Mouse (Mus musculus): ENCODE measurements around the gene Coro2b. TPM values are rescaled to one million over a fixed set of nuclear protein-coding genes. Genes with fewer than 3 reads are reported as not detected.

Gene Coro2b
- polyA plus RNA-seq, 1 experiment from 2014 or later = 29.0 TPM

DNA sequence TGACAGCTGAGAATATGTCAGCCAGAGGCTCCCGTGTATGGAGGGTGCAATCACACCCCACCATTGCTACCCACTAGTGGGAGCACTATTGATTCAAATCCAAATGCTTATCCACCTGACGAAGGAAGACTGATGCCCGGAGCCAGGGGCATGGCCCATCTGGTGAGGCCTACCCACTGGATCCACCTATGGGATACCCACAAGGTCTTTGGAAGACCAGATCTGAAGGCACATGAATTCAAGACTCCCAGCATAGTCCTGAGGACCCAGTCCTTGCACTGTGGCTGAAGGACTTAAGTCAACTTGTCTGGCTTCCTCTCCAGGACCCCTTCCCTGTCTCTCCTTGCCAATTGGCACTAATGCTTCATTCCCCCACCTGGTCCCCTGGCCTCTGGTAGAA lies 54.1 kb downstream of the Coro2b start:
- WGBS = 83% methylated on average over 3 of the region's 3 CpGs
- Histone ChIP-seq H3K4me3 (ENCODE audit: low read depth, low read length) (no peak overlapping the region), H3K9ac (ENCODE audit: low read length) (no peak overlapping the region), H3K27me3 (replicated peaks; ENCODE audit: control insufficient read depth, insufficient read depth, low read length) (no peaks in the 10 kb centered on the region), H3K4me1 (ENCODE audit: control insufficient read depth, insufficient read depth, low read length) (peaks cover 34% of the 10 kb centered on the region), H3K4me2 (ENCODE audit: low read length) (no peak overlapping the region), H3K36me3 (ENCODE audit: control insufficient read depth, insufficient read depth, low read length) (peaks cover 5% of the 10 kb centered on the region; the same call in 1 of the 2 replicates), H3K9me3 (replicated peaks; ENCODE audit: control insufficient read depth, low read length) (no peaks in the 10 kb centered on the region), H3K27ac (ENCODE audit: low read depth, low read length) (no peak overlapping the region; the same call in 1 of the 2 replicates)
- no peak for ATAC-seq
- no peak for DNase-seq (ENCODE audit: low spot score)

DNA sequence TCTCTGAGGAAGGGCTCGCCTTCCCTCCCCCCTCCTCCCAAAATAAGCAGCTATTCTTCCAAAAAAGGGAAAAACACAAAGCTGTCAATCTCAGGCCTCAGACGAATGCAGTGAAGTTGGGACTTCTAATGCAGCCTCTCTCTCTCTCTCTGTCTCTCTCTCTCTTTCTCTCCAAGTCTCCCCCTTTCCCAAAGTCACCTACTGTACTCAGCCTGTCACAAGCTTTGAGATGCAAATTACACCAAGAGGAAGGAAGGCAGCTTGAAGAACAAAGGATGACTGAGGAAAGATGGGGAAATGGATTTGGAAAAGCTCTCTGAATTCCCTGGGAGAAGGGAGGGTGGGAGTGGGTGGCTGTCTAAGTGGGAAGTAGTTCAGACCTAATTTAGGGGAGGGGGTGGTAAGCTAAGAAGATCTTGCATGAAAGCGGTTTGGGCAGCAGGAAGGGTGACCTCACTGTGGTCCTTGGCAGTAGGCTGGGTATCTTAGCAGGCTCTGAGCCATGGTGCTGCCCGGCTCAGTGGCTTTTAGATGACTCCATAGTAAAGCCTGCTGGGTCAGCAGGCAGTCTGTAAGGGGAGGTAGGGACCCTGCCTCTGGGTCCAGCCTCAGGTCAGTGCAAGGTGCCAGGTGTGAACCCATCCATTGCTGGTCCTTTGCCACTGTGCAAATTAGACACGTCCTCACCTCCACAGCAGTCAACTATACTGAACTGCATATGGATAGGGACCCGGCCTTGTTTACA lies 55.8 kb downstream of the Coro2b start:
- H3K36me3 ChIP-seq (ENCODE audit: control insufficient read depth, insufficient read depth, low read length) = no peaks in the 10 kb centered on the region
- peak overlapping the region; percentile 89 for H3K27ac ChIP-seq (ENCODE audit: low read depth, low read length)
- peak overlapping the region; percentile 37 for H3K9ac ChIP-seq (ENCODE audit: low read length)
- H3K4me1 ChIP-seq (ENCODE audit: control insufficient read depth, insufficient read depth, low read length) = peaks cover 44% of the 10 kb centered on the region
- no peak overlapping the region for H3K4me2 ChIP-seq (ENCODE audit: low read length)
- ATAC-seq (peak; percentile 35), DNase-seq (ENCODE audit: low spot score) (peak; percentile 67)
- no peaks in the 10 kb centered on the region for H3K27me3 ChIP-seq (replicated peaks; ENCODE audit: control insufficient read depth, insufficient read depth, low read length)
- WGBS = 37% methylated on average over 6 of the region's 6 CpGs
- H3K9me3 ChIP-seq (replicated peaks; ENCODE audit: control insufficient read depth, low read length) = no peaks in the 10 kb centered on the region
- no peak overlapping the region for H3K4me3 ChIP-seq (ENCODE audit: low read depth, low read length)

DNA sequence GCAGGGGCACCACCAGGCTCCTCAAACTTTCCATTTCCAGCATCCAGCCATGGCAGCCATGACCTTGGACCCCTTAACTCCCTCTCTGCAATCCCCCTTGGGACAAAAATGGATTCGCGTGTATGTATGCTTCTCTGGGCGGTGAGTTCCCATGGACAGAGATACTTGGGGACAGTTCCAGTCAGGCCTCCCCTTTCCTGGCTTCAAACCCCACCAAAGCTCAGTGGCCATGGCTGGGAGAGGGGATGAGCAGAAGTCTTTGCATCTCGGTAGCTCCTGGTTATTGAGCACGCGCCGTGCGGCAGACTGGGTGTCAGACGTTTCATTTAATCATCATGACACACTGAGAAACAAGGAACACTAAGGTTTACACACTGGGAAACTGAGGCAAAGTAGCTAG lies 56.7 kb downstream of the Coro2b start:
- peaks cover 44% of the 10 kb centered on the region for H3K4me1 ChIP-seq (ENCODE audit: control insufficient read depth, insufficient read depth, low read length)
- ATAC-seq (no peak), DNase-seq (ENCODE audit: low spot score) (no peak)
- no peaks in the 10 kb centered on the region for H3K36me3 ChIP-seq (ENCODE audit: control insufficient read depth, insufficient read depth, low read length)
- WGBS = 84% methylated on average over 9 of the region's 9 CpGs
- H3K27me3 ChIP-seq (replicated peaks; ENCODE audit: control insufficient read depth, insufficient read depth, low read length) = no peaks in the 10 kb centered on the region
- H3K9ac ChIP-seq (ENCODE audit: low read length) = no peak overlapping the region
- no peak overlapping the region for H3K4me3 ChIP-seq (ENCODE audit: low read depth, low read length)
- H3K4me2 ChIP-seq (ENCODE audit: low read length) = no peak overlapping the region
- H3K27ac ChIP-seq (ENCODE audit: low read depth, low read length) = peak overlapping the region; percentile 89
- no peaks in the 10 kb centered on the region for H3K9me3 ChIP-seq (replicated peaks; ENCODE audit: control insufficient read depth, low read length)

DNA sequence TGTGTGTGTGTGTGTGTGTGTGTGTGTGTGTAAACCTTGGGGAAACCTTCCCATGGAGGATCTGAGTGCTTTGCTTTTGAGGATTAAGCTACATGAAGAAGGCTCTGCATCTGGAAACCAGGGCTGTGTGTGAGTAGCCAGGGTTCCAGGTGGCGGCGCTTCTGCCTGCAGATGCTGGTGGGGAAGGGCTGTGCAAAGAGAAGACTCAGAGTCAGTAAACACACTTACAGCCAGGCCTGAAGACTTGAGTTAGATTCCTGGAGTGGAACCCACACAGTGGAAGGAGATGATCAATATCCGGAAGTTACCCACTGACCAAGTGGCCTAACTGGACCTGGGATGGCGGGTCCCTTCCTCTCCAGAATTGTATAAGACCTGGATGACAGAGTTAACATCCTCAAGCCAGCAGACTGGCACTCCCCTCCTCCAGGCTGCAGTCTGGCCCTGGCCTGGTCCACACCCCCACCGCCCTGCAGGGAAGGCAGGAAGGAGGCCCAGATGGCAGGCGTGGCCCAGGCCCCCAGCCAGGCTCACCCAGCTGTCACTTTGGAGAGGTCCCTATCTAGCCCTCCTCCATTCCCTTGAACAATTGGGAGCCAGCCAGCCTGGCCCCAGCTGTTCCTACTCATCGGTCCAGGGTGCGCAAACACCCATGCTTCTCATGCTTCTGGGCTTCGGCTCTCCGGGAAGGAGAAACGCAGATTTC lies 59.9 kb downstream of the Coro2b start:
- WGBS = 55% methylated on average over 11 of the region's 11 CpGs
- H3K9ac ChIP-seq (ENCODE audit: low read length) = no peak overlapping the region
- DNase-seq (ENCODE audit: low spot score) = peak; percentile 85

DNA sequence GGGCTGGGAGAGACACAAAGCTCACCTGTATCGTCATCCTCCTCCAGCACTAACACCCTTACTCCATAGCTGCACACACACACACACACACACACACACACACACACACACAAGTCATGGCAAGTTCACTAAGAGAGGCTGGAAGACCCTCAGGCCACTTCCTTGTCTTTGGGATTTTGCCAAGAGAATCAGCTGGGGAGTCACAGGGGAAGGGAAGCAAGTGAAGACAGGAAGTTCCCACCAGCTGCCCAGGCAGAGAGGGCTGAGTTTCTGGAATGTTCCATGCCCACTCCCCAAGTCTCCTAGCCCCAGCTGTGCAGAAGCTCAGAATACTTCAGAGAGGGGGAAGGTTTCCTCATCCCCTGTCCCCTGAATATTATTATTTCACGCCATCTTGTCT lies 62.6 kb downstream of the Coro2b start:
- Histone ChIP-seq H3K4me2 (ENCODE audit: low read length) (no peak overlapping the region), H3K4me1 (ENCODE audit: control insufficient read depth, insufficient read depth, low read length) (peaks cover 20% of the 10 kb centered on the region), H3K27ac (ENCODE audit: low read depth, low read length) (no peak overlapping the region), H3K9ac (ENCODE audit: low read length) (no peak overlapping the region), H3K27me3 (replicated peaks; ENCODE audit: control insufficient read depth, insufficient read depth, low read length) (no peaks in the 10 kb centered on the region), H3K9me3 (replicated peaks; ENCODE audit: control insufficient read depth, low read length) (no peaks in the 10 kb centered on the region), H3K36me3 (ENCODE audit: control insufficient read depth, insufficient read depth, low read length) (no peaks in the 10 kb centered on the region), H3K4me3 (ENCODE audit: low read depth, low read length) (no peak overlapping the region)
- DNase-seq (ENCODE audit: low spot score) (no peak), ATAC-seq (no peak)
- WGBS = 90% methylated on average over 2 of the region's 2 CpGs

More for the DNA sequence above, 59.9 kb downstream of the Coro2b start:
- Histone ChIP-seq H3K4me1 (ENCODE audit: control insufficient read depth, insufficient read depth, low read length) (peaks cover 33% of the 10 kb centered on the region), H3K9me3 (replicated peaks; ENCODE audit: control insufficient read depth, low read length) (no peaks in the 10 kb centered on the region), H3K27me3 (replicated peaks; ENCODE audit: control insufficient read depth, insufficient read depth, low read length) (no peaks in the 10 kb centered on the region), H3K4me2 (ENCODE audit: low read length) (no peak overlapping the region), H3K36me3 (ENCODE audit: control insufficient read depth, insufficient read depth, low read length) (no peaks in the 10 kb centered on the region), H3K4me3 (ENCODE audit: low read depth, low read length) (no peak overlapping the region), H3K27ac (ENCODE audit: low read depth, low read length) (peak overlapping the region; percentile 79)
- ATAC-seq = peak; percentile 89

DNA sequence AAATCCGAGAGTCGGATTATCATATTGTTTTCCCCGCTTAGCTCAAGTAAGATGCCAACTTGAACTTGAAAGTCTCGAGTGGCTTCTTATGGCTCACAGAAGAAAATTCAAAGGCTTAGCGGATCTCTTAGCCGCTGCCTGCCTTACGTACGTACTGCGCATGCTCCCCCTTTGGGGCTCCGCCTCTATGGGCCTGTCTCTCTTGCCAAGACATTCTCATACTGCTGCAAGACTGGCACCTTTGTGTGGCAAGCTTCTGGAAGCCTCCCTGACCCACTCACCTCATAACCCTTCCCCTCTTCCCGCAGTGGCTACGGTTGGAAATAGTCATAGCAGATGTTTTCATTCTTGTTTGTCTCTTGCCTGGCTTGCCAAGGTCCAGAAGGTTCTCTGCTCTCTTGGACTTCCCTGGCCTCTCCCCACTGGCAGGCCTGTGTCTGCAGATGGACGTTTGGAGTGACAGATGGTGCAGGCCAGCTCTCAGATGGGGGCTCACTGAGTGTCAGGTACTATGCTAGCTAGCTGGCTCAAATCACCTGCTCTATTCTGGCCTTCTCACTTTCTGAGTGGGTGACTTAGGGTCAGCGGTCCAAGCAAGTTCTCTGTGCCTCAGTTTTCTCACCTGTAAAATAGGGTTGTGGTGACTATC lies 65.2 kb downstream of the Coro2b start:
- WGBS = 77% methylated on average over 14 of the region's 14 CpGs
- peaks cover 17% of the 10 kb centered on the region for H3K4me1 ChIP-seq (ENCODE audit: control insufficient read depth, insufficient read depth, low read length)

DNA sequence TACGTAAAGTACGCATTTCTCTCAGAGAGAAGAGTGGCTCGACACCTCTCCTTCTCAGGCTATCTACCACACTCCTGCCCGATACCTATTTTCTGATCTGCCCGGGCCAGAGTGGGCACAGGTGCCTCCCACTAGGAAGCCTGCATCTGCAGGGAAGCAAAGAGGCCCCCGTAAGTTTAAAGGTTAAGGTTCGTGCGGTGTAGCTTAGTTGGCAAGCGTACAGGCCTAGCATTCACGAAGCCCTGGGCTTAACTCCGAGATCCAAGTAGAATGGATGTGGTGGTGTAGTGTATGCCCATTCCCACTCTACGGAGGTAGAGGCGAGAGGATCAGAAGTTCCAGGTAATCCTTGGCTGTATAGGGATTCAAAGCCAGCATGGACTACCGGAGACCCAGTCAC lies 65.8 kb downstream of the Coro2b start:
- 92% methylated on average over 14 of the region's 14 CpGs for WGBS
- peak overlapping the region; percentile 52; the same call in 1 of the 2 replicates for H3K27ac ChIP-seq (ENCODE audit: low read depth, low read length)
- H3K9ac ChIP-seq (ENCODE audit: low read length) = no peak overlapping the region
- no peak for DNase-seq (ENCODE audit: low spot score)
- no peaks in the 10 kb centered on the region for H3K27me3 ChIP-seq (replicated peaks; ENCODE audit: control insufficient read depth, insufficient read depth, low read length)
- H3K4me3 ChIP-seq (ENCODE audit: low read depth, low read length) = no peak overlapping the region
- peaks cover 17% of the 10 kb centered on the region for H3K4me1 ChIP-seq (ENCODE audit: control insufficient read depth, insufficient read depth, low read length)
- no peak for ATAC-seq
- H3K9me3 ChIP-seq (replicated peaks; ENCODE audit: control insufficient read depth, low read length) = no peaks in the 10 kb centered on the region
- no peak overlapping the region for H3K4me2 ChIP-seq (ENCODE audit: low read length)
- no peaks in the 10 kb centered on the region for H3K36me3 ChIP-seq (ENCODE audit: control insufficient read depth, insufficient read depth, low read length)

More for the DNA sequence above, 65.2 kb downstream of the Coro2b start:
- 0 out of 2 replicates have a peak overlapping the region, but pooled peaks have one; percentile 27 for H3K27ac ChIP-seq (ENCODE audit: low read depth, low read length)
- no peaks in the 10 kb centered on the region for H3K9me3 ChIP-seq (replicated peaks; ENCODE audit: control insufficient read depth, low read length)
- H3K27me3 ChIP-seq (replicated peaks; ENCODE audit: control insufficient read depth, insufficient read depth, low read length) = no peaks in the 10 kb centered on the region
- H3K4me2 ChIP-seq (ENCODE audit: low read length) = no peak overlapping the region
- no peak for ATAC-seq
- peak; percentile 35 for DNase-seq (ENCODE audit: low spot score)
- no peak overlapping the region for H3K9ac ChIP-seq (ENCODE audit: low read length)
- H3K4me3 ChIP-seq (ENCODE audit: low read depth, low read length) = no peak overlapping the region
- no peaks in the 10 kb centered on the region for H3K36me3 ChIP-seq (ENCODE audit: control insufficient read depth, insufficient read depth, low read length)

DNA sequence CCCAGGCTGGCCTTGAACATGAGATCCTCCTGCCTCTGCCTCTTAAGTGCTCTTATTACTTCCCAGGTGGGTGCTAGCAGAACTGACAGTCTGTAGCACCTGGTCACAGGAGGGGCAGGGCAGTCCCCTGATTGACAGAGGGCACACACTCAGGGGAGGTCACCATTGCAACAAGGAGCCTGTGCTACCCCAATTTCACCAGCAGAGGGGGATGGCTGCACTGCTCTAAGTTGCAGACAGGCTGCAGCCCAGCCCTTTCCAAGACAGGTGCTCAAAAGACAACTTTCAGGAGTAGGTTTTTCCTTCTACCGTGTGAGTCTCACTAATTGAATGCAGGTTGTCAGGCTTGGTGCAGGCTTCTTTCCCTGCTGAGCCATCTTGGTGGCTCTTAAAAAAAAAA lies 66.4 kb downstream of the Coro2b start:
- DNase-seq (ENCODE audit: low spot score) (peak; percentile 88), ATAC-seq (peak; percentile 41; the same call in 1 of the 2 replicates)
- Histone ChIP-seq H3K4me3 (ENCODE audit: low read depth, low read length) (no peak overlapping the region), H3K9me3 (replicated peaks; ENCODE audit: control insufficient read depth, low read length) (no peaks in the 10 kb centered on the region), H3K4me2 (ENCODE audit: low read length) (no peak overlapping the region), H3K4me1 (ENCODE audit: control insufficient read depth, insufficient read depth, low read length) (peaks cover 17% of the 10 kb centered on the region), H3K36me3 (ENCODE audit: control insufficient read depth, insufficient read depth, low read length) (no peaks in the 10 kb centered on the region), H3K9ac (ENCODE audit: low read length) (no peak overlapping the region), H3K27ac (ENCODE audit: low read depth, low read length) (peak overlapping the region; percentile 75; the same call in 1 of the 2 replicates), H3K27me3 (replicated peaks; ENCODE audit: control insufficient read depth, insufficient read depth, low read length) (no peaks in the 10 kb centered on the region)
- 13% methylated on average over 1 of the region's 1 CpGs for WGBS
